Mouse (Mus musculus) telencephalon, adult 2 months (tissue): ENCODE measurements at regions not wholly inside any gene's neighbourhood (a gene's known extent, or its start where the extent isn't known, plus 50 kb on each side); places are given as distances from the start of the nearest gene placed in this dataset.

Experiments used
- DNase-seq: peaks from one replicate; pipeline ENCODE4 v3.0.0-alpha.2; 2011; ENCODE audit warnings: low read depth, low spot score

GRCm38 (mm10) chr10:71959584-71959983 is 612.0 kb downstream of the Ipmk start:
- no peak for DNase-seq

- peak; percentile 10 for DNase-seq
Measured at GRCm38 (mm10) chr10:71960422-71961089, 613.0 kb downstream of the Ipmk start.

- peak; percentile 15 for DNase-seq
Measured at GRCm38 (mm10) chr10:71978035-71978434, 630.5 kb downstream of the Ipmk start.

GRCm38 (mm10) chr10:72002875-72003720 is 651.5 kb upstream of the Zwint start:
- peak; percentile 31 for DNase-seq
